Mouse (Mus musculus) layer of hippocampus, adult 18-20 months (tissue): Measurements from ENCODE around the gene Emc8. TPM values are rescaled to one million over a fixed set of nuclear protein-coding genes. Genes with fewer than 3 reads are reported as not detected.

Source experiments
- DNase-seq, 2 experiments: peaks; one replicate each; pipeline ENCODE4 v3.0.0; 2022; ENCODE audit warnings: low spot score in 2 of 2
- total RNA-seq, 2 experiments: library from RNA; stranded (reverse); gene quantifications; 2 replicates each; pipeline ENCODE4 v1.2.3; 2021

The Emc8 gene
- total RNA-seq, 2 experiments from 2014 or later: 74.7 to 96.9 TPM

DNA sequence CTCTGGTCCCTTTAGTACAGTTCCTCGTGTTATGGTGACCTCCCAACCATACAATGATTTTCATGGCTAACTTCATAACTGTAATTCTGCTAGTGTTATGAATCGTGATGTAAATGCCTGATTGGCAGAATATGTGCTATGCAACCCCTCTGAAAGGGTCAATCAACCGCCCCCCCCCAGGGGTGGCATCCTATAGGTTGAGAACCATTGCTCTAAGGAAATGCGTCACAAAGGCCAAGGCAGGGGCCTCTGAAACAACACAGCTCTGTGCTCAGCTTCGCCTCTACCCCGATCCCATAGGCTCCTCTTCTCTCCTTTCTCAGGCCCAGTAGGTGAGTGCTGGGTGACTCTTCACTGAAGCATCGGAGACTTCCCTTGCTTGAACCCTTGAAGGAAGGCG, 17.2 kb upstream of the Emc8 start:
- DNase-seq: no peak

DNA sequence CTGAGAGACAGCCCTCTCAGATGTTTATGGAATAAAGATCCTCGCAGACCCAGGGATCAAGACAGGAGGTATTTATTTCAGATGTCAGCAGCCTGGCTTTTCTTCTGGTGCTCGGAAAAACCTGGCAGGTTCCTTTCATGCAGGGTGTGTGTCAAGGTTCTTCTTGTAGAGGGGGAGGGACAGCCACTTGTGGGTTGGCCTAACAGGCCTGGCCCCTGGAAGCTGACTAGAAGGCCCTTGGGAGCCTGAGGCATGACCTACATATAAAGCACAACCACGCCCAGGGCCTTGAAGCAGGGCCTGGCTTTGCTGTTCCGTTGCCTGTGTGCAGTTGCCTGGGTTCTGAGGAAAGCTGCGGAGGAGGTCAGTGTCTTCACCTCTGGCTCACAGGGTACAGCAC, 16.7 kb upstream of the Emc8 start:
- DNase-seq: no peak

DNA sequence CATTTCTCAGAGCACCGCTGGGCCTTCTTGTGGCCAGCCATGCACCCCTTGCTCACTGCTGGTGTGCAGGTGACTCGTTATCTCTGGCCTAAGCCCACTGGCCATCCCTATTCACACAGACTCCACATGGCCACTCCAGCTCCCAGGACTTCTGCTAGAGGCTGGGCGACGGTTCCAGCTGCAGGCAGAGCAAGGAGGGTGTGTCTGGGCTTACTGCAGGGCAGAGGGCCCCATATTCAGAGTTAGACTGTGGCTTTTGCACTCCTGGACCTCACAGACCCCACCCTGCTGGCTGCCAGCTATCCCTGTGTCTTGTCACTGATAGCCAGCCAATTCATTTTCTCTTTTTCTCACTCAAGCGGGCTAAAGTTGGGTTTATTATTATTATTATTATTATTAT, 15.7 kb upstream of the Emc8 start:
- DNase-seq: no peak

DNA sequence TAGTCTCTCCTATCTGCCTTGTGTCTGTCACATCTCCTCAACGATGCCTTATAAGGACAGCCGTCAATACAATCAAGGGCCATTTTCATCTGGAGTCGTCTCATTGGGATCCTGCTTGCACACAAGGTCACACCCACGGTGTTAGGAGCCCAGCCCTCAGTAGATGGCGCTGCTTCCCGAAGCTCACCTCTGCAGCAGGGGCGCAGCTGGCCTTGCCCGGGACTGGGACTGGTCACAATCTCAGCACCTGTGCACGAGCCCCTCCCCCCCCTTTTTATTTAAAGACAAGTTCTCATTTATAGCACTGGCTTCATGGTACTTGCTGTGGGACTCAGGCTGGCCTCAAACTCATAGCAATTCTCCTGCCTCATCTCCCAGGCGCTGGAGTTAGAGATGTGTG, 15.2 kb upstream of the Emc8 start:
- DNase-seq: peak in 1 of 2 experiments; percentile 57

DNA sequence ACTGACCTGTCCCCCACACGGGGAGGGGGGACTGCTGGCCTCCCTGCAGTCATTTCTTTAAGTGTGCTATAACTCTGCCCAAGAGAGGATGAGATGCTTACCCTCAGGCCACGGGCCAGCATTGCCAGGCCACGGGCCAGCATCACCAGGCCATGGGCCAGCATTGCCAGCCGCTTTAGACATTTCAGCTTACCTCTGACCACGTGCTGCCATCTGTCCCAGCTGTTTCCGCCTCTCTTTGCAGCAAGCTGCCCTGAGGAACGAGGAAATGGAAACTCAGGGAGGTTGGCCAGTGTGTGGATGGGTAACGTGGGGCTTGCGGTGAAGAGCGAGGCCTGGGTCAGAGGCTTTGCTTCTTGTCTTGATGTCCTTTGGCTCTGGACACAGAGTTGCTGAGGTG, 12.7 kb upstream of the Emc8 start:
- no peak for DNase-seq

DNA sequence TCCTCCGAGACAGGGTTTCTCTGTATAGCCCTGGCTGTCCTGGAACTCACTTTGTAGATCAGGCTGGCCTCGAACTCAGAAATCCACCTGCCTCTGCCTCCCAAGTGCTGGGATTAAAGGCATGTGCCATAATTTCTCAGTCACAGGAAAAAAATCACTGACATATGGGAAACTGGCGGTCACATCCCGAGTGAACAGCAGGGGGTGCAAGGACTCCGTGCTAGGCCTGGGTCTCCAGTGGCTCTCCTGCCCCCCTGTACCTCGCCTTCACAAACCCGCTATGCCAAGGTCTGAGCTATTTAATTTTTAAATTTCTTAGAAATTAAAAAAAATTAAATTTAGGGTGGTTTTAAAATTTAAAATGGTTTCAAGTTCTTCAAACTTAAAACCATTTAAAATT, 12.0 kb upstream of the Emc8 start:
- peak in 1 of 2 experiments; percentile 47 for DNase-seq

DNA sequence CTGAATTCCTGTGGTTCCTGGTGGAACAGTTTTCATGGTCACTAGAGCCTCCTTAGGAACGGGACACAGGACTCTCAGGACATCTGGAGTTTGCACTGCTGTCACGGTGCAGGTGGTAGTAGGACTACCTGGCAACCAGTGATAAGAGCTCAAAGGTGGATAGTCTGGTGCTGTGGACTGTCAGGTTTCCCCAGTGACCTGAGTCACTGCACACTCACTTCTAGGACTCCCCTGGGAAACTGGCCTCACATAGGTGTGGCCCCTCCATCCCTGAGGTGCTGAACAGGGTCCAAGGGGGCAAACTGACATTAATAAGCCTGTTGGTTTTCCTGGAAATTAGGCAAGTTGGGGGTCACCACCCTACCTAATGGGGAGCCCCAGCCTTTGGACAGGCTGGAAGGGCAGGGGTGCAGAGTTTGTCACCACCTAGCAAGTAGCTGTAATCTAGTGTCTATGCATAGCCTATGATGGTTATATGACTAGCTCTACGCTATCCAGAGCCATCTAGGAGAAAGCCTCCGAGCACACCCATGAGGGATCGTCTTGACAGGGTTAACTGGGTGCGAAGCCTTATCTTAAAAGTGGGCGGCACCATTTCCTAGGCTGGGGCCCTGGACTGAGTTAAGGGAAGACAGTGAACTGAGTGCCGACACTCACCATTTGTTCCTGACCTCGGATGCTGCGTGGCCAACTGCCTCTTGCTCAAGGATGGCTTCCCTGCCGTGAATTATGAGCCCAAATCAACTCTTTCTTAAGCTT, 11.4 kb upstream of the Emc8 start:
- DNase-seq: no peak

DNA sequence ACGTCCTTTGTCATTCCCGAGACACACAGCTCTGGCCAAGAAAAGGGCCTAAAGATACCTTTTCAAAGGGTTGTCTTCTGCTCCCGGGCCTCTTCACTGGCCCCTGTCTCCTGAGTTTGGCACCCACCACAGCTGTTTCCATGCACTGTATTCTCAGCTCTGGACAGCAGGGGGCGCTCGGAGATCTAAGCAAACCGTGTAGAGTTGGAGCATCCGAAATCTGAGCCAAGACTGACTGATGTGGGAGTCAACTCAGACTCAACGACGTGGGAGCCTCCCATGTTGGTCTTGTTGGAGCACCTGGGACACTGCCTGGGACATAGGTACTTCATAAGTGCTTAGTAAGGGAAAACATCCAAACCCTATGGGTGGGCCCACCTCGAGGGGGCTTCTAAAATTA, 10.1 kb upstream of the Emc8 start:
- peak; percentile 68 to 93 for DNase-seq

DNA sequence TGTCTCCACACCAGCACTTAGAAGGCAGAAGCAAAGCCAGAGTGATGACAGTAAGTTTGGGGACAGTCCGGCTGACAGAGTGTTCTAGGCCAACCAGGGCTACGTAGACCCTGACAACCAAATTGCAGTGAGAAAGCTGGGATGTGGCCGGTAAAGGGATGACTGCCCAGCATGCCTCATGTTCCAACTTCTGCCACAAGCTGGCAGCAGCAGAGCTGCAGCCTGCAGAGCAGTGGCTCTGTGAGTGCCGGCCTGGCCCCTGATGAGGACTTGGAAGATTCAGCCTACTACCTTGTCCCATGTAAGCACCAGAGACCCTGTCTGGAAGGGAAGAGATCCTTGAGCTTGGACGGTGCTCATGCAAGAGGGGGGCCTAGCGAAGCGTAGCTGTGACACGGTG, 7.3 kb upstream of the Emc8 start:
- no peak for DNase-seq

DNA sequence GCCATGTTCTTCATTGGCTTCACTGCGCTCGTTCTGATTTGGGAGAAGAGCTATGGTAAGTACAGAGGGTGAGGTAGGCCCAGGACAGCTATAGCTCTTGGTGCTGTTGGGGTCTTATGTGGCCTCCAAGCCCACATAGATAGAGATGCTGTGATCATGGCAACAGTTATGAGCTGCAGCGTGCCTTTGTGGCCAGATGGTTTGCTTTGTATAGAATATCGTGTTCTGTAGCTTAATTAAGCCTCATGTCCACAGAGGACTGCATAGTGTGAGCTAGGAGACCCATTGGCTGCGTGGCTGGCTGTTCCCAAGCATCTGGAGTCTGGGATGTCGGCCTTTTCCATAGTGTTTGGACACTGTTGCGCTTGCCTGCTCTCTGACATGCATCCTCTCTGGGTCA, 4.9 kb upstream of the Emc8 start:
- no peak for DNase-seq

DNA sequence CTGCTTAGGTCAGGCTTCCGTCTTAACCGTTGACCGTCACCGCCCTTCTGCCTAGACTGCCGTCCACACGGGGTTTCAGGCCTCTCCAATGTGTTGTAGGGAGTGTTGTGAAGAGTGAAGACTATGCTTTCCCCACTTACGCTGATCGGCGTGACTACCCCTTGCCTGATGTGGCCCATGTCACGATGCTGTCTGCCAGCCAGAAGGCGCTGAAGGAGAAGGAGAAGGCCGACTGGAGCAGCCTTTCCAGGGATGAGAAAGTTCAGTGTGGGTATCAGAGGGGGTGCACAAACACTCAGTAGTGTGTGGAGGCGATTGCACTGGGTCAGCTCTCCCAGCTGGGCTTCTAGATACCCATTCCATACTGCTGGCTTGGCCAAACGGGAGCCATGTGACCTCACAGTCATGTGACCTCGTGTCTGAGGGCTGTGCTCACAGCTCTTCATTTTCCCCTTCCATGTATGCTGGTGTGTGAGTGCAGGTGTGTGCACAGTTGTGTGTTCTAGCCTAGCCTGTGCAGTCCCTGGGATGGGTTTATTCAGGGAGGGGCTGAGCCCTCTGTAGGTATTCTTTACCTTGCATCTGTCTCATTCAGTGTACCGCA, 4.4 kb upstream of the Emc8 start:
- DNase-seq: no peak

DNA sequence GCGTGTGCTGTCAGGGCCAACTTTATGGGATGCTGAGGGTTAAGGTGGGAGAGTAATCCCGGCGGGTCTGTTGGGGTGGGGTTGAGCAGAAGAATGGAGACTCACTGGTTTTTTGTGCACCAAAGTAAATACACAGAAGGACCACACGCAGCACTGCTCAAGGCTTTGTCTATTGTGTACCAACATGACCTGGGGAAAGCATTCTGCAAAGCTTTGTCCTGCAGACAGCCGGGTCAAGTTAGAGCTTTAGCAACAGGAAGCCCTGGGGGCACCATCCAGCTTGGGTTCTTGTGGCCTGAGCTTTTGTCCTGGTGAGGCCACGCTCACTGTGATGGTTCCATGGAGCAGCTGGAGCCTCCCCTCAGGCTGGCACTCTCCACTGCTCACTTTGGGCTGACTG, 3.4 kb upstream of the Emc8 start:
- no peak for DNase-seq

DNA sequence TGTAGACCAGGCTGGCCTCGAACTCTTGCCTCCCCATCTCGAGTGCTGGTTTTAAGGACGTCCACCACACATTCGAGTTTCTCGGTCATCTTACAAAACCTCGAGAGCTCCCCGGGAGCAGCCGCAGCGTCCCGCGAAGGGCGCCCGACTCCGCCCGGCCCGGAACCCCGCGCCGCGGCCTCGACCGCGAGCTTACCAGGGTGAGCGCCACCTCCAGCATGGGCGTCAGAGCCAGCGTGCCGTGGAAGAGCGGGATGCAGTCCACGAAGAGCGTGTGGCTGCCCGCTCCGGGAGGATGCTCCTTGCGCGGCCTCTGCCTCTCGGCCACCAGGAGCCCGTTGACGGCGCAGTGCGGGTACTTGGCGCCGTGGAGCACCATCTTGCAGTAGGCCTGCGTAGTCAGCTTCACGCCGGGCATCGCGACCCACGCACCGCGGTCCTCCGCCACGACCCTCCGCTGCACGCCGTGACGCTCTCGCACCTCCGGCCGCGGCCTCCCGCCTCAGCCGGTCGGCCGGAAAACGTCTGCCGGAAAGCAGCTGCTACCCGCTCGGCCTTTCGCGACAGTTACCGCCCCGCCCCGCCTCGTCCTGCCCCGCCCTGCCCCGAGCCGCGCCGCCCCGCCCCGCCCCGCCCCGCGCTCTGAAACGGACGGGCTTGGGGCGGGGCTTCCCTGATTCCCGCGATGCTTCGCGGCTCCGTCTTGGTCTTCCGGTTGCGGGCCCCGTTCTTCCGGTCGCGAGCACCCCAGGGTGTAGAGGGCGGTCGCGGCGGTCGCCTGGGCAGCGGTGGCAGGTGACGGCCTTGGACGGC, 606 bp downstream of the Emc8 start, which contains the start of the genes Gm27021 and Cox4i1:
Gene Gm27021 (minus strand): TSS at position 519 of the 813 bp plus-strand sequence.
Gene Cox4i1 (plus strand): TSS at position 662 of the 813 bp plus-strand sequence.
- peak; percentile 79 to 90 for DNase-seq

DNA sequence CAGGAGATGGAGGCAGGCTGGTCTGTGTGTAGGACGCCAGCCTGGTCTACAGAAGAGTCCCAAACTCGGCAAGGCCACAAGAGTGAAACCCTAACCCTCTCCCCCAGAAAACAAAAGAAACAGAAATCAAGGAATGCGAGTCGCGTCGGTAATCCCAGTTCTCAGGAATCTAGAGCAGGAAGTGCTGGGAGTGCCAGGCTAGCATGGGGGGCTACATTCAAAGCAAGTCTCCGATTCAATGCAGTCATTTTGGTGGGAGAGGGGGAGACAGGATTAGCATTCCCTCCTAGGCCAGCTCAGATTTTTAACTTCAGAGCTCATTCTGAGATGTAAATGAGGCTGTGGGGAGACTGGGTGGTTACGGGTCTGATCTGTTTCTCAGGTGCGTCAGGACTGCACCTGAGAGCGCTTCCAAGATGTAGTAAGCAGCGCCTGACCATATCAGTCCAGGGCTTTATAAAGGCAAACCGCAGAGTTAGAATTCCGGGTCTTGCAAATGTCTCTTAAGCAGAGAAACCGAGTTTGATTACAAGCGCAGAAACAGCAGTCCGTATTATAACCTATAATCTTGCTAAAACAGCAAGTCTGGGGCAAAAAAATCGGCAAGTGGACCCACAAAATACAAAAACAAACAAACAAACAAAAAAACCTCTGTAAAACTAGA, 1.4 kb downstream of the Emc8 start:
- no peak for DNase-seq

DNA sequence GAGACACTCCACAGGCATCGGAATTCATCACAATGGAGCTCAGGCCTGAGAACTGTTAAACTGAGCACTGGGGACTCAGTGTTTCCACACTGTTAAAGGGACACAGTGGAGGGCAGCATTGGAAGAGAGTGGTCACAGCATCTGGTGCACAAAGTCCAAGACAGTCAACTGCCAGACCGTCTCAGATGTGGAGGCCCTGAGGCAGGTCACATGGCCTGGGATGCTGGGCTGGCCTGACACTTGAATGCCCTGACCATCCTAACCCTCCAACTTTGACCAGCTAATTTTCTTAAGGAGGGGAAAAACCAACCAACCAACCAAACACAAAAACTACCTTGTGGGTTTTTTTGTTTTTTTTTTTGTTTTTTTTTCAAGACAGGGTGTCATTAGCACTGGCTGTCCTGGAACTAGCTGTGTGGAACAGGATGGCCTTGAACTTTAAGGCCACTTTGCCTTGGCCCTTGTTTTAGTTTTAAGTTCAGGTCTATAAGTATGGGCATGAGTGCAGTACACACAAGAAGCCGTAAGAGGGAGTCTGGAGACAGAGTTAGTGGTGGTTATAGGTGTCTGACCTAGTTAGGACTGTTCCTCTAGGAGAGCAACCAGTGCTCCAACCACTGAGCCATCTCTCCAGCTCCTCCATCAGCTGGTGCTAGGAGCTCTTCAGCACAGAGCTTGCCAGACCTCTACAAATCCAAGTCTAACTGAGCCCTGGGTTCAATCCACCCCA, 2.5 kb downstream of the Emc8 start:
- no peak for DNase-seq

DNA sequence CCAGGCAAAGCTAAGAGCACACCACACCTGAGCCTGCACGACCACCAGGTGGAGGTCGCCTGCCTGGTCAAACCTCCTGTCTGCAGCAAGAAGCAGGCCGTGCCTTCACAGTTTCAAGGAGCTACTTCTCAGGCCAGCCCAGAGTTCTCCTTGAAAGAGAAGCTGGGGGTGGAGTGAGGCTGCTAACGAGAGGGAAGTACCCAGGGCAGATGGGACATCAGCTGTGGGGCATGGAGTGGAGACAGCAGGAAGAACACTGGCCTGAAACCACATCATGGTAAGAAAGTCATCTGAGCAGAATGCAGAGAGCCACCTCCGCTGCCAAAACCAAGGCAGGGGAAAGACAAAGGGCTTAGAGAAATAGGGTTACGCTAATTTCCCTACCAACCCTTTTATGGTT, 3.8 kb downstream of the Emc8 start:
- DNase-seq: peak in 1 of 2 experiments; percentile 38

DNA sequence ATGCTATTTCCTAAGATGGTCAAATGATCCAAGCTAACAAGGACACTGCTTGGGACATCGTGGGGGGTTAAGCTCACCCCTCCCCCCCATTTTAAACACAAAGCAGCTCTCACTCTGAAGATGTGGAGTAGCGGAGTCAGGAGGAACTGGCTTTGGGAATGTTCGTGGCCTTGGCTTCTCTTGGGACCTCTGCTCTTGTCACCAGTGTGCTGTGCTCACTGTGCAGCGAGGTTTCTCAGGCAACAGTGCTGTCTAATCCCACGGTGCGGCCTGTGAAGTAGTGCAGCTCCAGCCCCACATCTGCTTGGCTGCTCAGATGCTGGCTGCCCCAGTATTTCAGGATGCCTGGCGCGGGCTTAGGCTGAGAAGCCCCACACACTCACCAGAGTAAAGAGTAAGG, 11.0 kb downstream of the Emc8 start:
- no peak for DNase-seq

DNA sequence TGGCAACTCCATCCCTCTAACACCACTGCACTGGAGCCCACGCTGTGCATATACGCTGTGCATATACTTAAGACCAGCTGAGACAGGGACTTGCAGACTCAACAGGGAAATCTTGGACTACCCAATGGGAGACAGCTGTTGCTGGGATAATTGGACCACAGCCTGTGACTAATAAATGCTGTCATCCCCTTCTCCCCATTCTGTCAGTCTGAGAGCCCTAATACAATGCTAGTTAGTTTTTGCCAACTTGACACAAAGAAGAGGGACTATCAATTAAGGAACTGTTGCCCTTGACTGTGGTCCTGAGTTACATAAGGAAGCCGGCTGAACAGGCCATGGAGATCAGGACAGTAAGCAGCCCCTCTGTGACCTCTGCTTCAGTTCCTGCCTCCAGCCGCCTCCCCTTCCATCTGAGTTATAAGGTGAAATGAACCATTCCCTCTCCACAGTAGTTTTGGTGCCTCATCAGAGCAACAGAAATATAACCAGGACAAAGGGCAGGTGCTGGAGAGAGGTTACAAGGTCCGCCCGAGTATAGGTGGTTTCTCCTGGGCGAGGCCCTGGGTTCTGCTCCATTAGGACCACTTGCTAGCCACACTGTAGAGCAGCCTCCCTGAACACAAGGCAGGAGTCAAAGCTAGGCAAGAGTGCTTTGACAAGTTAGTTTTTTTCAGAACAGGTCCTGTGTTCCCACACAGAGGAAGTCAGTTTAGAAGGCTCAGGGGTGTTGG, 11.9 kb downstream of the Emc8 start:
- no peak for DNase-seq

DNA sequence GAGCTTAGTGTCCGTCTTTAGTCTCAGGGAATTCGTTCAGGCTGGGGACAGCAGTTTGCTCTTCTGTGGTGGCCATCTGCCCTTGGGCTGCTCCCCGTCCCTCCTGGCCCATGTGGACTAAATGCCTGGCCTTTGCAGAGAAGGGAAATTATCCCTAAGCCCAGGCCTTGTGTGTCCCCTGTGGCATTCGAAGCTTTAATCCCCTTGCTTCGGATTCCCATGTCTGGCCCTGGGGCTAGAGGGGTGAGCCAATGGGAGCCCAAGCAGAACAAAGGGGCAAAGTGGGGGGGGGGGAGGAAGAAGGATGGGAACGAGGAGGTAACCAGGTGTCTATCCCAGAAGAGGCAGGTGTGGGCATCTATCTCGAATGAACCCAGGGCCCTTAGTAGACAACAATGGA, 20.8 kb downstream of the Emc8 start, which contains the start of gene 1190005I06Rik:
Gene 1190005I06Rik (minus strand): TSS at position 101 of the 400 bp plus-strand sequence.
- no peak for DNase-seq

DNA sequence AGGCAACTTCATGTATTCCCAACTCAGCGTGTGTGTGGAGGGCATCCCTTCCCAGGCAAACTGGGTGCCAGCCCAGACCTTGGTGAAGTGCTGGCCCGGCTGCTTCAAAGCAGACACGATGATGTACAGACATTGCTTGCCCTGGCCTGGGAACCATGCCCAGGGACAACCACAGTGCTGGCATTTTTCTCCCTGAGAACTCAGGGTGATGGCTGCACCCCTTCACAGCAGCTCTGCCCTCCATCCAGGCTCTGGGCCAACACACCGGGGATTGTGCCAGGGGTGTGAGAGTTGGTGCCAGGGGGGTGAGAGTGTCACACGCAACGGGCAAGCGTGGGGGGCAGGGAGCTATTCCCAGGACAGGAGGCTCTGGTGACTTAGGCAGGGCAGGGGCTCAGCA, 23.7 kb downstream of the Emc8 start:
- DNase-seq: peak; percentile 70 to 77
